Mouse (Mus musculus): ENCODE measurements around the gene Dhrs7.

The Dhrs7 gene

DNA sequence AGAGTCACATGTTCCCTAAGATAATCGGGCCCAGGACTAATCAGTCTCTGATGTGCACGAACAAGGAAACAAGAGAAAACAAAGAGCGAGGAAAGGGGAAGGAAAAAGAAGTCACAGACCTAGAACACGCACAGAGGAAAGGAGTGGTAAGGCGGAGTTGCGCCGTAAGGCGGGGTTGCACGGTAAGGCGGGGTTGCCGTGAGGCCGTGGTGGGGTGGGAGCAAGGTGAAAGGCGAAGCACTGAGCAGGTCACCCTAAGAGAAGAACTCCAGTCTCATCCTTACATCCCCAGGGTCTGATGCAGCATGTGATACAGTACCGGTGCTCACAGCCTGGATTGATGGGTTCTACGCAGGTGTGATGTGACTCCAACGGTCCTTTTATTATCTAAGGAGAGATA is 8.9 kb downstream of the Dhrs7 start:
- no peak for DNase-seq (ENCODE audit: low read depth, low spot score)

GRCm38 (mm10) chr12:72654698-72655097 is 10.0 kb downstream of the Dhrs7 start:
- DNase-seq (ENCODE audit: low read depth, low spot score) = peak; percentile 56

DNA sequence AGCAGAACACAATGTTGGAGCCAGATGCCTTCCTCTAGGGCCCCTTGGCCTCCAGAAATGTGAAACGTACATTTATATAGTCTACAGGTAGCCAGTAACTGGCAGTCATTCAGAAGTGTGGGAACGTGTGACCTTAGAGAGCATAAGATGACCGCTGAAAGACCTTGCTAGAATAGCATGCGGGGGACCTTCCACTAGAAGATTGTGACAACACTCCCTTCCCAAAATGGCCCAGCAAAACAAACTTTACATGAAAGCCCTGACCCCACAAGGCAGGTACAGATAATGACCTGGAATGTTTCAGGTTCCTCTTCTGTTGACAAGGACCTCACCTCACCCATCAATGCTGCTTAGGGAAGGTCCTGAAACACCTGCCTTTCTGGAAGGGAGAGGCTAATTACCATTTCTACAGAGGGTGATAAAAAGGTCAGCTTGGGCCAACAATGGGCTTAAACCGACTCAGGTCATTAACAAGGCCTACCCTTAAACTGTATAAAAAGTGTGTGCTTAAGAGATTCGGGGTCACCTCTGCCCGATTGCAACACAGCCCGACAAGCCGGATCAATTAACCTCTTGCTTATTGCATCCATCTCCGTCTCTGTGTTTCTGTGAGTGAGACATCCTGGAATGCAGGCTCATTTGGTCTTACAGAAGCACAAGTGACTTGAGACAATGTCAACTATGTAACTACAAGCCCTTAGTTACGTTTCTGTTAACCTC is 14.9 kb downstream of the Dhrs7 start, which contains the start of gene Gm4756:
TSS of gene Gm4756 (minus strand) at position 51 of the 720 bp plus-strand sequence.
- no peak for DNase-seq (ENCODE audit: low read depth, low spot score)

- DNase-seq (ENCODE audit: low read depth, low spot score) = no peak
Observed at GRCm38 (mm10) chr12:72648921-72649320, 15.8 kb downstream of the Dhrs7 start.

GRCm38 (mm10) chr12:72638025-72638424 is 26.7 kb downstream of the Dhrs7 start:
- DNase-seq (ENCODE audit: low read depth, low spot score) = no peak

DNA sequence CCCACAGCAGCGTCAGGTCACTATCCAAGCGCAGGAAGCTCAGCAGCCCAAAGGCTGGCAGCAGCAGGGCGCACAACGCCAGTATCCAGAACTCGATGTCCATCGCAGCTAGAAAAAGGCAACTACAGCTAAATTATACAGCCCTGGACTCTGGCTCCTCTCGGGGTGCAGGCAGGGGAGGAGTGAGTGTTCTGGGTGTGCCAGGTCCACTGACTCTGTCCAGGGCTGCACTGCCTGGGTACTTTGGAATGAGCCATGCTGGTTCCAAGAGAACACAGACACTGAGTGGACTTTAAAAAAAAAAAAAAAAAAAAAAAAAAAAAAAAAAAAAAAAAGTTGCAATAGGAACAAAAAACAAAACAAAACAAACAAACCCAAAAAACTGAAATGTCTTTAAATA is 36.0 kb downstream of the Dhrs7 start:
- no peak for DNase-seq (ENCODE audit: low read depth, low spot score)

DNA sequence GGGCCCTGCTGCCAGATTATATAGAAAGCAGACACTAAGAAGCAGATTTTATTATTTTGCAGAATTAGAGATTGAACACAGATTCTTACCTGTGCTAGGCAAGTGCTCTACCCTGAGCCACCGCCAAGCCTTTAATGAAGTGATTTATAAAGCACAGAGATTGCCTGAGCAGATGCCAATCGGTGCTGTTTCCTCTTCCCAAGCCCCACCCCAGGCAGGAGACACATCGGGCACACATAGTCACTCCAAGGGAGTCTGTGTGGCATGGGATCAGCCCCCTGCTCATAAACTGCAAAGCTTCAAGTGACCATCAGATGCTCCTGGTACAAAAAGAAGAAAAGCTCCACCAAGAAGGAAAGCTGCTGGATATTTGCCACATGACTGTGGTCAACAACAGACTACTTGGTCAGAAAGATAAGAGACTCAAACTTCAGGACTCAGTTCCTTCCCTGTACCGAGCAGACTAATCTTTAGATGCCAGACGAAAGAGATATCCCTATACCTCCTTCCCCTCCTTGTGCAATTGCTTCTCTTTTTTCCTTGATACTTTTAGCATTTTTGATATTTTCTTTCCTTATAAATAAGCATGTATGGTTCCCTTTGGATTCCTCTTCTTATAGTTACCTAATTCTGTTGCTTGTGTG is 41.7 kb downstream of the Dhrs7 start:
- no peak for DNase-seq (ENCODE audit: low read depth, low spot score)

GRCm38 (mm10) chr12:72621441-72621840 is 43.3 kb downstream of the Dhrs7 start:
- no peak for DNase-seq (ENCODE audit: low read depth, low spot score)

GRCm38 (mm10) chr12:72620856-72621255 is 43.9 kb downstream of the Dhrs7 start:
- no peak for DNase-seq (ENCODE audit: low read depth, low spot score)

DNA sequence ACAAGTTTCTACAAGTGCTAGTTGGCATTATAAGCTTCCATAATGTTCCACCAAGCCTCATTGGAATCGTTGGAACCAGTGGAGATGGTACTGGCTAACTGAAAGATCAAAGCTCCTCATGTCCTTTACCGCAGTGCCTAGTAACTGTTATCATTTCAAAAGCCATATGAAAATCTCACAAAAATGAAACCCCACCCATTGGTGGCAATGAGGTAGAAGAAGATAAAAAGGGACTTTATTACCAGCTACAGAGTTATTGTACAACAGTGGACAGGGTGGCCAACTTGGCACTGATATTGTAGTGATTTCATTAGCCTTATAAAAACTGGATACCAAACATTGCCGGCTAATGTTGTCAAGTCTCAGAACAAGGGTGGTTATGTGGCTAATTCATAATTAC is 52.7 kb downstream of the Dhrs7 start:
- DNase-seq (ENCODE audit: low read depth, low spot score) = no peak

Measured in retina, adult 2 months (tissue).